Mouse (Mus musculus) MEL-GATA-1-ER (cell line): Measurements from ENCODE around the gene Tgif2.
A peak's percentile ranks its signal among the peaks of the same experiment; 100 is the strongest.
"Not testable (repeated sequence)": the region's sequence is repeated elsewhere in the genome, so short reads cannot be mapped to it uniquely, and the experiment has no call there.

Source experiments
- DNase-seq: peaks from one replicate; pipeline ENCODE4 v3.0.0-alpha.2; 2012; ENCODE audit warnings: low read depth; ENCODE audit errors: extremely low read depth

Gene Tgif2

GRCm38 (mm10) chr2:156842711-156843110 lies 2.9 kb downstream of the Tgif2 start:
- DNase-seq, result no peak

GRCm38 (mm10) chr2:156843331-156843730 lies 3.5 kb downstream of the Tgif2 start:
- DNase-seq, result no peak

- no peak for DNase-seq
Measured at GRCm38 (mm10) chr2:156844715-156845114, 4.9 kb downstream of the Tgif2 start.

- DNase-seq, result no peak
Measured at GRCm38 (mm10) chr2:156847653-156848052, 7.8 kb downstream of the Tgif2 start.

- DNase-seq, result no peak
Measured at GRCm38 (mm10) chr2:156848526-156849182, 8.8 kb downstream of the Tgif2 start.

GRCm38 (mm10) chr2:156850505-156850904 lies 10.7 kb downstream of the Tgif2 start:
- DNase-seq, result no peak

GRCm38 (mm10) chr2:156853584-156853983 lies 13.8 kb downstream of the Tgif2 start:
- DNase-seq, result not testable (repeated sequence)

- DNase-seq, result not testable (repeated sequence)
Measured at GRCm38 (mm10) chr2:156853999-156854771, 14.4 kb downstream of the Tgif2 start.

- no peak for DNase-seq
Measured at GRCm38 (mm10) chr2:156856311-156856710, 16.5 kb downstream of the Tgif2 start.

- no peak for DNase-seq
Measured at GRCm38 (mm10) chr2:156857385-156857791, 17.6 kb downstream of the Tgif2 start.

GRCm38 (mm10) chr2:156857835-156858234 lies 18.0 kb downstream of the Tgif2 start, which contains the start of gene 4930518I15Rik:
TSS of gene 4930518I15Rik (minus strand) at chr2:156857946.
- DNase-seq, result no peak

GRCm38 (mm10) chr2:156858671-156859070 lies 18.9 kb downstream of the Tgif2 start:
- no peak for DNase-seq

- DNase-seq, result no peak
Measured at GRCm38 (mm10) chr2:156862041-156862717, 22.4 kb downstream of the Tgif2 start.

GRCm38 (mm10) chr2:156862772-156863486 lies 23.1 kb downstream of the Tgif2 start, which contains the start of gene Rab5if:
TSS of gene Rab5if (plus strand) at chr2:156863128.
- peak; percentile 89 for DNase-seq

- DNase-seq, result peak; percentile 65
Measured at GRCm38 (mm10) chr2:156863487-156864160, 23.8 kb downstream of the Tgif2 start.

GRCm38 (mm10) chr2:156864481-156864880 lies 24.7 kb downstream of the Tgif2 start:
- DNase-seq, result no peak

GRCm38 (mm10) chr2:156868994-156869393 lies 29.2 kb downstream of the Tgif2 start:
- no peak for DNase-seq

GRCm38 (mm10) chr2:156869554-156869953 lies 29.7 kb downstream of the Tgif2 start:
- DNase-seq, result no peak

- no peak for DNase-seq
Measured at GRCm38 (mm10) chr2:156870519-156870918, 30.7 kb downstream of the Tgif2 start.

GRCm38 (mm10) chr2:156873629-156874028 lies 33.8 kb downstream of the Tgif2 start:
- DNase-seq, result no peak
